Mouse (Mus musculus) layer of hippocampus, postnatal 14 days (tissue): ENCODE measurements at regions not wholly inside any gene's neighbourhood (a gene's known extent, or its start where the extent isn't known, plus 50 kb on each side); places are given as distances from the start of the nearest gene placed in this dataset.

Source experiments
- DNase-seq, 2 experiments: peaks; one replicate each; pipeline ENCODE4 v3.0.0; 2021 to 2022; ENCODE audit warnings: low spot score in 2 of 2, mixed read lengths in 1 of 2

DNA sequence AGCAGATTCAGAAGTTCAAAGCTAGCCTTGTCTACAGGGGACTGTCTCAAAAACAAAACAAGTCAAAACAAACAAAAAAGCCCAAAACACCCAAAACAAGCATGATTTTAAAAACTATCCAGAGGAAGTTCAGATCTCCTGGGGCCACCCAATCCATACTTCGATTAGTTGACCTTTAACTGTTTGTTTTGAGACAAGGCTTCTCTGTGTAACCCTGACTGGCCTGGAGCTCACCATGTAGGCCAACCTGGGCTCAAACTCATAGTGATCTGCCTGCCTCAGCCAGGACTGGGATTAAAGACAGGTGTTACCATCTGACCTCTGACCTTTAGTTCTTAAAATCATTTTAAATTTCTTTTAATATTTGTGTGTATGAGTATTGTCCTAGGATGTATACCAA lies 66.1 kb upstream of the 1600014C23Rik start:
- DNase-seq: no peak

DNA sequence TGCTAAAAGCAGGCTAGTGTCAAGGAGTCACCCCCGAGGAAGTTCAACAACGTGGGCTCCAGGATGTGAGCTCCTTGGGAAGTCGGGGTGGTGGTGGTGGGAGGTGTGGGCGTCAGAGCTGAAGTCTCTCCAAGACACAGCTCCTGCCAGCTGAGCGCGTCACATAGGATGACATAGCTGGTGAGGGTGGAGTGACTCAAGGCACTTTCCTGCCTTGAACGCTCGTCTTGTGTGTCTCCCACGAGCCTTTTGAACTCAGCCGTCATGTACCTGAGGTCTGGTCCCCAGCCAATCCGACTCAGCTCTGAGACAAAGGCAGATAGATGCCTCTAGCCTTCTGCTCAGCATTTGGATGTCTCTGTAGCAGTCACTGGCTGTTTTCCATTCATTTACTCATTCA lies 65.4 kb upstream of the 1600014C23Rik start:
- no peak for DNase-seq

GRCm38 (mm10) chr17:45798456-45798855 lies 64.8 kb upstream of the 1600014C23Rik start:
- no peak for DNase-seq

- DNase-seq: no peak
Observed at GRCm38 (mm10) chr17:45797121-45797520, 63.5 kb upstream of the 1600014C23Rik start.

DNA sequence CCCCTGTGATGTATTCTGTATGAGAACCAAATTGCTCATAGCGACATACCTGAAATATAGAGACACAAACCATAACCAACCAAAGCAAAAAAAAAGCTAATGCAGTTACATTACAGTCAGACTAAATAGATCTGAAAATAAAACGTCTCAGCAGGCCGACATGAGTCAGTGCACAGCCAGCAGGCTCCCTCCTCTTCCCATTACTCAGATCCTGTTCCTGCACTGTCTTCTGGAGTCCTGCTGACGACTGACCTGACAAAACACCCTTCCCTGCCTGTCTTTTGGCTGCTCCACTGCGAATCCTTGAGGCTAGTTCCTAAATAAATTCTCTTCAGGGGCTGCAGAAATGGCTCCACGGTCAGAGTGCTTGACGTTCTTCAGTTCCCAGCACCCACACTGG lies 61.3 kb upstream of the 1600014C23Rik start:
- DNase-seq: no peak

DNA sequence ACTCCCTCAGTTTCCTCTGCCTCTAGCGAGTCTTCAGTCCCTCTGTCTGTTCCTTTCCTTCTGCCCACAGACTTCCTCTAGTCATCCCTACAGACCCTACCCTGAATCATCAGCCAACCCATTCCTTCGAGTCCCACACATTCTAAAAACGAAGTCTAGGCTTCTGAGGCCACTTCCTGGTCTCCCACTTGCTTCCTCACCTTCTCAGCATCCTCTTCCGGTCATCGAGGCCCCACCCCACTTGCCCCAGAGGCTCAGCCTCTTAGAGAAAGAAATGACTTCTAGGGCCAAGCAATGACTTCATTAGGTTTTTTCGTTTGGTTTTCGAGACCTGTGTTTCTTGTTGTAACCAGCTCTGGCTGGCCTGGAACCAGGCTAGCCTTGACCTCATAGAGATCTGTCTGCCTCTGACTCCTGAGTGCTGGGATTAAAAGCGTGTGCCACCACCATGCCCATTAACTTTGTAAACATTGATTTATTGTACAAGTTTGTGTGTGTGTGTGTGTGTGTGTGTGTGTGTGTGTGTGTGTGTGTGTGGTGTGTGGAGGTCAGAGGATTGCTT lies 57.4 kb upstream of the 1600014C23Rik start:
- no peak for DNase-seq

DNA sequence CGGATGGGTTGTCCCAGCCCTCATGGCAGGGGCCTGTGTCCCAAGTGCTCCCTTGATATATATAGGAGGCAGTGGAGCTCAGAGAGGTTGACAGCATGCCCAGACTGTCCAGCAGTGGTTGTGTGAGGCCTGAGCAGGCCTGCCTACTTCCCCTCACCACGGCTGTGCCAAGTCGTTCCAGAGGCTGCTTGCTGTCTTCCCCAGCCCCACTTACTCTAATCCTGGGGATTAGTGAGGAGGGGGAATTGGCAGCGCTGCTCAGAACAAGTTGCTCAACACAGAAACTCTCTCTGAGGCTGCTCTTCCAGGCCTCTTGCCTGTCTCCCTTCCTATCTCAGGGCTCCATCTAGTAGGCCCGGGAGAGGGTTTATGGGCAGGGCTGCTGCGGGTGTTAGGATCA lies 56.1 kb upstream of the 1600014C23Rik start:
- DNase-seq: no peak

- DNase-seq: no peak
Observed at GRCm38 (mm10) chr17:45784905-45785304, 51.3 kb upstream of the 1600014C23Rik start.

- DNase-seq: no peak
Observed at GRCm38 (mm10) chr17:45784496-45784895, 50.9 kb upstream of the 1600014C23Rik start.
